Mouse (Mus musculus): ENCODE measurements around the gene Cryaa.
"Not testable (repeated sequence)": the region's sequence is repeated elsewhere in the genome, so short reads cannot be mapped to it uniquely, and the experiment has no call there.

Gene Cryaa

DNA sequence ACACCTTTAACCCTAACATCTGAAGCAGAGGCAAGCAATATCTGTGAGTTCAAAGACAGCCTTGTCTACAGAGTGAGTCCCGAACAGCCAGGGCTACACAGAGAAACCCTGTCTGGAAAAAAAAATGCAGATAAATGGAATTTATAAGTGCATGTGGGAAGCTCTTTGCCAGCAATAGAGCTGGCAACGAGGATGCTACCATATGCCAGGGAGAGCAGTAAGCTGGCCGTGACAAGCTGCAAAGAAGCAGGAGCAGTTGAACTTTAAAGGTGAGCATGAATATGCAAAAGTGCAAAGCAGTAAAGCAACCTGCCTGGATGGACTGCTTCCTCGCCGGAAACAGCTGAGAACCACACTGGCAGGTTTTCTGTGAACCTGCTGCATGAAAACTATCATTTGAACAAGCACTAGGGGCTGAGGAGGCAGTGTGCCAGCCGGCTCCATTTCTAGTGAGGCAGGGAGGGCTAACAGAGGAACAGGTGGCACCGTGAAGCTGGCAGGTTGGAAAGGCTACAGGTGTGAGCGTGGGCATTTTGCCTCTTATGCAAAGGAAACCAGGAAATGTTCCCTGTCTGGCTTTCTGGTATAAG is 16.9 kb upstream of the Cryaa start:
- DNase-seq (ENCODE audit: low spot score): no peak

DNA sequence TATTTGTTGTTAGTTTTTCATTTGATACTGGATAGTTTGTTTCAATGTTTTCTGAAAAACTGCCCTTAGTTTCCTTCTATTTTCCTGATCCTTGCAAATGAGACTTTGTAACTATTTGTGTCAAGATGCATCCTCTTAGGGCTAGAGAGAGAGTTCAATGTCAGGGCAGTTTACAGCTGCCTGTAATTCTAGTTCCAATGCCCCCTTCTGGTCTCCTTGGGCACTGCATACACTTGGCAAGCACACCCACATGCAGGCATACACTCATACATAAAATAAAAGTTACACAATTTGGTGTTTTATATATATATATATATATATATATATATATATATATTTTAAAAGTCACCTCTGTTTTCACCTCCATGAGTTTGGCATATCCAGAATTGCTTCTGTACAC is 14.8 kb upstream of the Cryaa start:
- DNase-seq (ENCODE audit: low spot score): no peak

DNA sequence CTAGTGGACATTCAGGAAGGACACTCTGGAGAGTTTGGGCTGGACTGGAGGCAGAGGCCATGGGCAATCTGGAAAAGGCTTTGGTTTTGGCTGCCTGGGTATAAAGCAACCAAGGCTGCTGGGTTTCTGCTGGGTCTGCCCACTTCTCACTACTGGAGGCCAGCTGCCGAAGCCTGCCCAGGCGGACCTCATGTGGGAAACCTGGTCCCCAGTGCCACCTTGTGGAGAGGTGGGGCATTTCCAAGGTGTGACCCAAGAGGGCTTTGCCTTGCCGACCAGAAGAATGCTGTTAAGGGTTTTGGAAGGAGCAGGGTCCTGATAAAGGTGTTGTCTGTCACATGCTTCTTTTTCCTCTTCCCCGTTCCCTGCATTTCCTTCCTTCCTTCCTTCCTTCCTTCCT is 12.8 kb upstream of the Cryaa start:
- DNase-seq (ENCODE audit: low spot score): peak; percentile 88

DNA sequence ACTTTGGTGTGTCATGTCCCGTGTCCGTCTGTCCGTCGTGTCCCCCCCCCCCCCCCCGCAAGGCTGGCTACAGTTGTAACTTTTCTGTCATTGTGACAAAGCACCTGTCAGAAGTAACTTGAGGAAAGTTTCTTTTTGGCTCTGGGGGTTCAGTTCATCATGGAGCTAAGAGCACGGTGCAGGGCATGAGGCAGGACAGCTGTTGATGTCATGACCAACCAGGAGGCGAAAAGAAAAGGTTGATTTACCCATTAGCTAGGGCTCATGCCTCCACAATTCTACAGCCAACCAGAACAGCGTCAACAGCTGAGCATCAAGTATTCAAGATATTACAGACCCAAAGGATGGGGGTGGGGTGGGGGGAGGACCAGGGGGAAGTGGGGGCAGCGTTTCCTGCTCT is 9.3 kb upstream of the Cryaa start:
- DNase-seq (ENCODE audit: low spot score): no peak

DNA sequence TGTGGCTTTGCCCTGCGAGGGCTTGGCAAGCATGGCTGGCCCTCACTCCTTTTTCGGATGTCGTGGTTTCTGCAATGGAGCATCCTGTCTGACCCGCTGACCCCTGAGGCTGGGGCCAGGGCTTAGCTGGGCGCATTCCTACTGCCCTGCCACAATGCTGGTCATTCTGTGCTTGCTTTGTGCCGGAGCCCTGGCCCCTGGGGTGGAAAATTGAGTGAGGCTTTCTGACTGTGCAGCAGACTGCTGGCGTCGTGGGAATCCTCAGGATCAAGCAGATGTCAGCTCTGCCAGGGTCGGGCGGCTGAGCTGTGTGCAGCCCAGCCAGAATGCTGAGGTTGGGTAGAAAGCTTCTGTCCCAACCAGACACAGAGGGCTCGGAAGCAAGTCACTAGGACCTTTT is 7.4 kb upstream of the Cryaa start:
- no peak for DNase-seq (ENCODE audit: low spot score)

DNA sequence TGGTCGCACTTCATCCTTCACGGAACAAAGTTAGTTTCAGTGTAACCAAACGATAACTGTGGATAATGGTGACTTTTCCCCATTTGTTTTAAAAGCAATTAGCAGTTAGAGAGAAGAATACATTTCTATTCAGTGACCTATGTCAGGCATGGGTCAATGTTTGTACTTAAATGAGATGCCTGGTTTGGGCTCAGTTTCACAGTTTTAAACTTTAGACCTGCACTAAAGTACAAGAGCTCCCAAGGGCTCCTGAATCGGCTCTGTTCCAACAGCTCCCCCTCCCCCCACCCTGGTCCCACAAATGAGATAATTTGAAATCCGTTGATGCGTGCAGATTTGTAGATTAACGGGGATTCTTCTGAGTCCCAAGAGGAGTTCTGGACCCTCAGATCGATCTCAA is 5.9 kb upstream of the Cryaa start:
- DNase-seq (ENCODE audit: low spot score): no peak

DNA sequence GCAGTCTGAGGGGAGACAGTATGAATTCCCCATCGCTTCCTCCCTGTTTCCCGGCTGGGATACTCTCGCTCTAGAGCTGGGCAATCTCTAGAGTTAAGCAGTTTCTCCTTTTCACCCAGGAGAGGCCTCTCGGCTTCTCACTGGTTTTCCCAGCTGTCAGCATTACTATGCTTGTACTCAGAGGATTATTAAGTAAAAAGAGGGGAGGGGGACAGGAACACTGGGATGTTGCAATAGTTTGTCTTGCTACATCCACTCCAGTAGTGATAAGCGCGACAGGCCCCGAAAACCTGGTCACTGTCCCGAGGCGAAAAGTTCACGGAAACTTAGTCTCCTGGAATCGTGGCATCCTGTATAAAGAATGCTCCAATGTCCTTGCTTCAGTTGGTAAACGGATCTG is 5.3 kb upstream of the Cryaa start:
- DNase-seq (ENCODE audit: low spot score): no peak

DNA sequence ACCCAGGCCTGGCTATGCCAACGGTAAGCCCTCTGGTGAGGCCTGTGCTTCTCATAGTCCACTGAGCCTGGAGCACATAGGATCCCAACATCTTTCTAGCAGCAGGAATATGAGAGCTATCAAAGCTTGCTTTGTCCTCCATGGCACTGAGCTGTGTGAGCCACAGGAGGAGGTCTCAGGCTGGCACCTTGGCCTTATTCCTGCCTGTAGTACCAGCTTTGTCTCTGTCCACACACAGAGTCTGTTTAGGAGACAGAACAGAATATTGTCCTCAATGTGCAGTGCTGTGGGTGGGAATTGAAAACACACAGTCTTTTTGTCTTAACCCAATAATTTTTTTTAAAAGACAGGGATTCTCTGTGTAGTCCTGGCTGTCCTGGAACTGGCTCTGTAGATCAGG is 3.2 kb upstream of the Cryaa start:
- no peak for DNase-seq (ENCODE audit: low spot score)

DNA sequence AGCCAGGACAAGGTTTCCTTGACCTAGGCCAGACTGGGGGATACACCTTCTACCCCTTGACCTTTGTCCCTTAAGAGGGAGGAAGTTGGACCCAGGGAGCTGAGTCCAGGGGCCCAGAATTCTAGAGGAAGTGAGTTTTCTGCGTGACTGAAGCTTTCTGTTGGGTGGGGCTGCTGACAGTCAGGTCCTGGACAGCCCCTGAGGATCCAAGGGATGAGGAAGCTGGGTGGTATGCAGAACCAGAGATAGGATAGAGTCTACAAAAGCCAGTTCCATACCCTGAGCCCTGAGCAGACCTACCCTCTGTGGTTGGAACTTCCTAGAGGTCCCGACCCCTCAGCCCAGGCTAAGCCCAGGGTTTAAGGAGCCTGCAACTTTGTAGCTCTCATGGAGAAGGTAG is 2.8 kb downstream of the Cryaa start:
- DNase-seq (ENCODE audit: low spot score): no peak

DNA sequence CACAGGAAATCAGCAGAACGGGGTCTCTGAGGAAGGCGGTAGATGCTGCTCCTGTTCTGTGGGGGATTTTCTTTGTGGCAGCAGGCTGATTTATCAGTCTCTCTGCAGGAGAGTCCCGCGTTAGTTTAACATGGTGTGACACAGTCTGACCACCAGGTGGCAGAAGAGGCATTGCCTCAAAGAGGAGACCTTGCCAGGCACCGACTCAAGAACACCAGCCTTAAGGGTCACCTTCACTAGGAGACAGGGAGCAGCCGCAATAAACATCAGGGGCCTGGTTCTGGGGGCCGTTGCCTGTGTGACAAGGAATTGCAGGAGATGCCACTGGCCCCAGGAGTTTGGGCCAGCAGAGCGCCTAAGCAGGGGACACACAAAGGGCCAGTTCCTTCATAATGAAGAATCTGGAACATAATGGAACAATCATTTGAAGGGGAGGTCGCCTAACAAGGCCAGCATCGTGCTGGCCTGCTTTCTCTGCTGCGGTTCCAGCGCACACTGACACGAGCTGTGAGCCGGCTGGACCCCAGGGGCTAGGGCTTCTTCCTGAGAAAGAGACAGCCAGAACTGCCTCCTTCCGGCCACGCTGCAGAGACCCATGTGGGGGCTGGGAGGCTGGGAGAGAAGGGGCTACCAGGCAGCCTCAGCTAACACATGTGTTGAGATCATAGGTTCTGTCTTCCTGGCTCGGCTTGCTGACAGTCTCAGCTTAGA is 8.1 kb downstream of the Cryaa start:
- peak; percentile 90 for DNase-seq (ENCODE audit: low spot score)

DNA sequence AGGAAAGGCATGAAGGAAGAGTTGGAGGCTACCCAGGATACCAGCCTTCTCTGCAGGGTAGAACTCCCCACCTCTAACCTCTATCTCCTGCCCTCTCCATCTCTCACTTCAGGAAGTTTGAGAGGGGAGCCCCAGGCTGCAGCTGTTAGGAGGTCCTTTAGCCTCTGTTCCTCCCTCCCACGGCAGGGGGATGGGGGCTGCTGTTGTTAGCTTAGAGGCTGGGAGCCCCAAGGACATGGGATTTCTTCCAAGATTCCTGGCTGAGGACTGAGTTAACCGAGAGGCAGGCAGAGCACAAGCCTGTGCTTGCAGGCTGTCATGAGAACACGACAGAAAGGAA is 8.6 kb downstream of the Cryaa start:
- DNase-seq (ENCODE audit: low spot score): no peak

DNA sequence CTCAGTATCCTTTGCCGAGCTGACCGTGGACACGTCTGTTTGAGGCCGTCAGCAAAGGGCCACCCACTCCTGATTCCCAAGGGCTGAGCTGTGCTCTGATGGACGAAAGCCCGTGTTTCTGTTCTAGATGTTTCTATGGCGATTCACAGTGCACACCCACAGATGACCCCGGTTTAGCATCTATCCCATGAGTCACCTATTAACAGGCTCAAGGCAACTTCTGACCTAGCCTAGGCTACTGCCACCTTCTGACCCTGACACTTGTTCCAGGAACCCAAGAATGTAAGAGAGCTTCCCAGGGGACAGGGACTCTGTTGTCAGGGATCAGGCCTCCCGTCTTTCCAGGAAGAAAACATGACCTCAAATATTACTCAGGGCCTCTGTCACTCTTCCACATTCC is 10.5 kb downstream of the Cryaa start:
- no peak for DNase-seq (ENCODE audit: low spot score)

DNA sequence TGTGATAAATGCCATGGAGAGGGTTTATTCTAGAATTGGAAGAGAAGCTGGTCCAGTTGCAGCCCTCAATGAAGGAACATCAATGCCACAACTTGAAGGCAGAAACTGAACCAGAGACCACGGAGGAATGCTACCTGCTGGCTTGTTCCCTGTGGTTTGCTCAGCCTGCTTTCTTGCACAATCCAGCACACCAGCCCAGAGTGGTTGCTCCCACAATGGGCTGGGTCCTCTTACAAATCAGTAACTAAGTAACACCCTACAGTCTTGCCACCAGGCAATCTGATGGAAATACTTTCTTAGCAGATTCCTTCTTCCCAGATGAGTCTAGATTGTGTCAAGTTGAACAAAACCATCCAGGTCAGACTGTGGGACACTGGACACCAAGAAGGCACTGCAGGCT is 12.0 kb downstream of the Cryaa start:
- peak; percentile 45 for DNase-seq (ENCODE audit: low spot score)

DNA sequence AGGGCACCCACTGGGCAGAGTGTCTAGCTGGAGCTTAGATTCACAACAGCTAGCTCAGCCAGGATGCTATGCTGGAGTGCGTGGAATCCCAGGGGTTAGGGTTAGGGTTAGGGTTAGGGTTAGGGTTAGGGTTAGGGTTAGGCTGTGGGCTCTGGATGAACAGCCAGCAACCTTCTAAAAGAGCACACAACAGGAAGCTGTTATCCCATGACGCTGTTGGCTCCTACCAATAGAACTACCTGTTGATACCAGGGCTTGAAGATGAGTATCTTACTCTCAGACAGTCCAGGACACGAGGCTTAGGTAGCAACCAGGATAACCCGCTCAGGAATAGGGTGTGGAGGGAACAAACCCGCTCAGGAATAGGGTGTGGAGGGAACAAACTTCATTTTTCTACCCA is 15.3 kb downstream of the Cryaa start:
- no peak for DNase-seq (ENCODE audit: low spot score)

DNA sequence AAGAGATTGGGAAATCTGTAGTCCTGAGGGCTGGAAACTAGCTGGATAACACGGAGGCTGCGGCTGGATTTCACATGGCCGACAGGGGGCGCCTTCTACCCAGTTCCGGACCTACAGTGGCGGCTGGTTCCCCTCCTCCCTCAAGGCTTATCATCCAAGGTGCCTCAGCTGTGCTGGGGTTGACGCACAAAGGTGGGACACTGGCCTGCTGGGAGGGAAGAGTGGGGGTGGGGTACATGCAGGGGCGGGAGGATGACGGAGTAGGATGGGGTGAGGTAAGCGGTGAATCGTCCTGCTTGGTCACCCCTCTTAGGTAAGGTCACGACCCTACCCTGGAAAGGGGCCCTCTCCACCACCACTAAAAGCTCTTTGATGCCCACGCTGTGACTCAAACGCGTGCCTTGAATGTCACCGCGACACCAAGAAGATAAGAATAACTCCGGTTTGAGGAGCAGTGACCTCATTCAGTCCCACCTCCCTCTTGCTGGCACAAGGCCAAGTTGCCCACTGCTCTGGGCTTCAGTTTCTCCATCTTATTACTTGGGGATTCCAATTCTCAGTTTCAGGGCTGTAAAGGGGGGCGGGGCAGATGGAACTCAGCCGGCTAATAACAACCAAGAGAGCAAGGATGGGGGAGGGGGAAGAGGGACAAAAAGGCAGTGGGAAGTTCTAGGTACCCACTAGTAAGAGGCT is 15.9 kb downstream of the Cryaa start:
- peak; percentile 89 for DNase-seq (ENCODE audit: low spot score)

DNA sequence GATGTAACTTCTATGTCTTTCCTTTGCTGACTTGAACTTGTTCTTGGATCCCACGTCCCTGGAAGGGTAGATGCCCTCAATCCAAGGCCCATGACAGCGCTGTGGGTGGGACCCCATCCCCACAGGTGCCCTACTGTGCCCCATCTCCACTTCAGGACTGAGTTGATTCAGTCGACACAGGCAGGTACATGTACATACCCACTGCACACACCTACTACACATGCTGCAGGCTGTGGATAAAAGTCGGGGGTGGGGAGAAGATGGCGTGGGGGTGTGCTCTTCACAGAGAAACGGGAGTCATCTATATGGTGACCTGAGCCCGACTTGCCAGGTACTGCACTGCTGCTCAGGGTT is 16.4 kb downstream of the Cryaa start:
- DNase-seq (ENCODE audit: low spot score): no peak

DNA sequence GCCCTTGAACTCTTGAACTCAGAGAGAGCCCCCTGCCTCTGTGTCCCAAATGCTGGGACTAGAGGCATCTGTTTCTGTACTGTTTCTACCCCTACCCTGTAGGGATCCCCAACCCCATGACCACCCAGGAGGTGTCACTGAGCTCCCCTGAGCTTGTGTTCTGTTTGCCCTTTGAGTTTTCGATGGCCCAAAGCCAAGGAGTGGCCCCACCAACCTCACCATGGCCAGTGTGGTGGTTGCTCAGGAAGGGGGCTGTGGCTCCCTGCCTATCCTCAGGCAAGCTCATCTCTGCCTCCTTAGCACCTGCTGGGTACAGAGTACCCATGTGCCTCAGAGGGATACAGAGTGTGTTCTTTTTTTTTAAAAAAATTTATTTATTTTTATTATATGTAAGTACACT is 17.3 kb downstream of the Cryaa start:
- DNase-seq (ENCODE audit: low spot score): no peak

DNA sequence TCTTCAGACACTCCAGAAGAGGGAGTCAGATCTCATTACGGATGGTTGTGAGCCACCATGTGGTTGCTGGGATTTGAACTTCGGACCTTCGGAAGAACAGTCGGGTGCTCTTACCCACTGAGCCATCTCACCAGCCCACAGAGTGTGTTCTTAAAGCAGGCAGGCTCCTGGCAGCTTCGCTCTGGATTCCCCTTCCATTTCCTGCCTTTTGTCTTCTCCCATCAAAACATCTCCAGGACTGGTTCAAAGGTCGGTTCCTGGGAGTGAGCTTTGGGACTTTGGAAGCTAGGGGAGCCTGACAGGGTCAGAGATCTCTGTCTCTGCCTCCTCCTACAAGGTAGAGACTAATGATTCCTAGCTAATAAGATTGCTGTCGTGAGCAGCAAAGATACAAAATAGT is 17.7 kb downstream of the Cryaa start:
- not testable (repeated sequence) for DNase-seq (ENCODE audit: low spot score)

DNA sequence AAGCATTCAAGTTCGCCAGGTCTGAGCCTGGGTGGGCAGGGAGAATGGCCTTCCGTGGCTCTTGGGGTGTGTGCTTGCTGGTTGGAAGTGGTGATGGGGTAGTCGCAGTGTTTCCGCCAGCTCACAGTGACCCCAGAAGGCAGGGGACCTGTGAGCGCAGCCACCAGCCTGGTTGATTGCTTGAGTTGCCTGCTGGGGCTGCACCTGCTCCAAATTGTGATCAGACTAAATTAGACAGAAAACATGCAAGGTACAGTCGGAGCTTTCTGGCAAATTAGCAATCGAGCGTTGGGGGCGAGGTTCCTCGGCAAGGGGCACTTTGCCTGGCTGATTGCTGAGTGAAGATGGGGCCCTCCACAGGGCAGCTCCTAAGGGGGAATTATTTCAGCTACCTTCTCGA is 20.7 kb downstream of the Cryaa start:
- DNase-seq (ENCODE audit: low spot score): no peak

DNA sequence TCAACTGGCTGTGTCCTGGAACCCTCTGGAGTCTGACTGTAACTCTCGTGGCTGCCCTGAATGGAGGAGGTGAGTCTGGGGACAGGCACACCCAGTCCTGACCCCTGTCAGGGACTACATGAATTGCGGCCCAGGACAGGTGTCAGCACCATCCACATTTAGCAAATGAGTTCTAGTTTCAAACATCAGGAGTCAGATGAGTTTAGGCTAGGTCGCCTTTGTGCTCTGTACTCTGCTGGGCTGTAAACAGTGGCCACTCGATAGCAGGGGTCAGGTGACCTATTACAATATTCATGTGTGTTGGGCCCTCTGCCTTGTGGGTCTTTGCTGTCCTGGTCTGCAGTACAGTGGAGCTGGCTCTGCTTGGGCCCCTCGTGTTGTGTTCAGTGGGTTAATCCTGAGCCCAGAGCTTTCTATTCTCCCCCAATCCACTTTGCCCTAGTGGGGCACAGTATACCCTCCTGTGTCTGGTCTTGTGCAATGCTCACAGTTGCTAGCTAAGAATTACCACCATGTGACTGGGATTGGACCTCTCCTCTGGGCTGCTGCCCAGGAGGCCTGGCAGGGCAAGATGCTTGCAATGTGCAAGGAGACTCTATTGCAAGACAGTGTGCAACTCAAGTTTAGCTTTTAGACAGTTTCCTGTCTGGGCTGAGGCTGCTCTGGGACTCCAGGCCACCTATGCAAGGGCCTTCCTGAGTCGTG is 25.8 kb downstream of the Cryaa start:
- DNase-seq (ENCODE audit: low spot score): peak; percentile 77

DNA sequence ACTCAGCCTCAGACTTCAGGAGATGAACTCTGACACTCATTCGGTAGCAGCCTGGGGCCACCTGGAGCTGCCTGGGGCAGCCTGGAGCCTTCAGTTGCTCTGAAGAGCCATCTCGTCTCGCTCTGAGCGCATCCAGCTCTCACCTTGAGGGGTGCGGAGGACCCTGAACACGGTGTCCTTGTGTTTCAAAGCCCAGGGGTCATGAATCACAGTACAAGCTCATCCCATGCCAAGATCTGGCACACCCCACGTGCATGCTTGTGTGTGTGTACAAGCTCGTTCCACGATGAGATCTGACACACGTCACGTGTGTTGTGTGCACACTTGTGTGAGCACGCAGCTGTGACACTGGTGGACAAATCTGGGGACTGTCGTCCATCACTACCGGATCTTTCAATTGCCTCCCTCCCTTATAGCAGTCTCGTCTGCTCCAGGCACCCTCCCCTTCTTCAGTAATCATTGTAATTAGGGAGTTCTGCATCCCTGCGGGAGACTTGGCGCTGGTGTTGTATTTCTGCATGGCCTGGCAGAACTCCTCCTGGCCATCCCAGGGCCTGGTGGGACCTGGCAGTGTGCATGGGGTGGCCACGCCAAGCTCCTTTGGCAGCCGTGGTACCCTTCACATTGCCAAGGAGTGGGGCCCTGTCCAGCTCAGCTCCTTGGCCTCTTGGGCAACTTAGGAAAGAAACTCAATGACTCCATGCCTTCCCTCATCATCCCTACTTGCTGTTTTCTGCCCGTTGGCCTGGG is 27.8 kb downstream of the Cryaa start:
- no peak for DNase-seq (ENCODE audit: low spot score)

DNA sequence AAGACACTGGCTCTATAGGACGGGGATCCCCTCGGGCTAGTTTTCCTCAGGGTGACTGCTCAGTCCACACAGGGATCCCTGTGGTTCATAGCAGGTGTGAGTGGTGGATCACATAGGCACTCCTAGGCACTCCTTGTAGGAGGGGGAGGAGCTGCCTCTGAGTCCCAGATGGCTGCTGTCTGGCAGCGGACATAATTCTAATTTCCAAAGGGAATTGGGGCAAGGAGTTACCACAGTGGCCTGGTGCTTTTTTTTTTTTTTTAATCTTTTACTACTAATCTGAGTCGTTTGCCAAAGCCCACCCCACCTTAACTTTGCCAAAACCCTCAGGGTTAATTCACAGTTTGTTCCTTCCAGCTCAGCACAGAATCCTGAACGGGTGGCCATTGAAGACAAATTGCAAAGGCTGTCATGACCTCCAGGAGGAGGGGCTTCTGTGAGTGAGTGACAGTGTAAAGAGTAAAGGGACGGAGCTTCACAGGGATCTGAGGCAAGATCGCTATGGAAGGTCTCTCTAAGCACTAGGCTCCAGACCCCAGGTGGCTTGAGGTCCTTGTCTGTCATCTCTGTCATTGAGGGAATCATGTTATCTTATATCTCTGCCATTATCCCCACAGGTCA is 31.6 kb downstream of the Cryaa start:
- DNase-seq (ENCODE audit: low spot score): no peak
